Mouse (Mus musculus) activated CD4-positive, CD25-positive, alpha-beta regulatory T cell, adult 4 months (primary cell): Measurements from ENCODE around the gene Ugt1a6a. TPM values are rescaled to one million over a fixed set of nuclear protein-coding genes. Genes with fewer than 3 reads are reported as not detected.
"Not testable (repeated sequence)": the region's sequence is repeated elsewhere in the genome, so short reads cannot be mapped to it uniquely, and the experiment has no call there.

ENCODE experiments used
- ATAC-seq: one replicate; pipeline ENCODE4 v1.8.0; 2017
- polyA plus RNA-seq, 2 experiments: library from polyadenylated mRNA; unstranded; fragments of 100-300 nt; shearing (Covaris generic); gene quantifications; one replicate each; pipeline ENCODE4 v1.2.1; 2017

The Ugt1a6a gene
- polyA plus RNA-seq, 2 experiments from 2014 or later: 0.86 to 1.4 TPM

- ATAC-seq: no peak
Measured at GRCm38 (mm10) chr1:88213061-88213460, 78.5 kb downstream of the Ugt1a6a start.

- no peak for ATAC-seq
Measured at GRCm38 (mm10) chr1:88213766-88214461, 79.3 kb downstream of the Ugt1a6a start.

GRCm38 (mm10) chr1:88214462-88214952 lies 79.9 kb downstream of the Ugt1a6a start:
- no peak for ATAC-seq

GRCm38 (mm10) chr1:88215466-88216380 lies 81.1 kb downstream of the Ugt1a6a start:
- ATAC-seq: no peak

GRCm38 (mm10) chr1:88216551-88216950 lies 81.9 kb downstream of the Ugt1a6a start:
- no peak for ATAC-seq

- no peak for ATAC-seq
Measured at GRCm38 (mm10) chr1:88217144-88217543, 82.5 kb downstream of the Ugt1a6a start.

- ATAC-seq: no peak
Measured at GRCm38 (mm10) chr1:88217576-88217975, 83.0 kb downstream of the Ugt1a6a start.

- no peak for ATAC-seq
Measured at GRCm38 (mm10) chr1:88218051-88218450, 83.4 kb downstream of the Ugt1a6a start.

GRCm38 (mm10) chr1:88218591-88218990 lies 84.0 kb downstream of the Ugt1a6a start:
- no peak for ATAC-seq

- ATAC-seq: no peak
Measured at GRCm38 (mm10) chr1:88219054-88219453, 84.4 kb downstream of the Ugt1a6a start.

- ATAC-seq: no peak
Measured at GRCm38 (mm10) chr1:88220336-88220735, 85.7 kb downstream of the Ugt1a6a start.

GRCm38 (mm10) chr1:88222216-88222615 lies 87.6 kb downstream of the Ugt1a6a start:
- ATAC-seq: no peak

GRCm38 (mm10) chr1:88223011-88223515 lies 88.5 kb downstream of the Ugt1a6a start:
- ATAC-seq: not testable (repeated sequence)

GRCm38 (mm10) chr1:88223591-88223990 lies 89.0 kb downstream of the Ugt1a6a start:
- no peak for ATAC-seq

- no peak for ATAC-seq
Measured at GRCm38 (mm10) chr1:88224029-88224776, 89.6 kb downstream of the Ugt1a6a start.

- ATAC-seq: not testable (repeated sequence)
Measured at GRCm38 (mm10) chr1:88225301-88225700, 90.7 kb downstream of the Ugt1a6a start.

GRCm38 (mm10) chr1:88225741-88226140 lies 91.1 kb downstream of the Ugt1a6a start:
- no peak for ATAC-seq

- ATAC-seq: no peak
Measured at GRCm38 (mm10) chr1:88226670-88227379, 92.2 kb downstream of the Ugt1a6a start, which contains the start of gene Mroh2a. Gene Mroh2a, plus strand, starts transcription at chr1:88226986.

- ATAC-seq: no peak
Measured at GRCm38 (mm10) chr1:88227482-88227881, 92.9 kb downstream of the Ugt1a6a start.

- ATAC-seq: no peak
Measured at GRCm38 (mm10) chr1:88228121-88228520, 93.5 kb downstream of the Ugt1a6a start.

GRCm38 (mm10) chr1:88229566-88229965 lies 95.0 kb downstream of the Ugt1a6a start:
- ATAC-seq: no peak

- ATAC-seq: no peak
Measured at GRCm38 (mm10) chr1:88229986-88230385, 95.4 kb downstream of the Ugt1a6a start.
